Mouse (Mus musculus) adrenal gland, adult 2 months (tissue): Measurements from ENCODE around the gene Insig2. TPM values are rescaled to one million over a fixed set of nuclear protein-coding genes. Genes with fewer than 3 reads are reported as not detected.

Experiments used
- DNase-seq: peaks from one replicate; pipeline ENCODE4 v3.0.0; 2021
- long read RNA-seq: library from polyadenylated mRNA; stranded (forward); transcript quantifications from one replicate; pipeline ENCODE4 v2.0.0, GENCODE M21; 2021
- polyA plus RNA-seq: library from polyadenylated mRNA; depleted of rRNA; stranded (reverse); fragments of >200 nt; gene quantifications from 2 replicates; pipeline ENCODE4 v1.2.3, GENCODE M21; 2012; rRNA removed
- total RNA-seq, 2 experiments: library from RNA; stranded (reverse); gene quantifications; 2 replicates each; pipeline ENCODE4 v1.2.3; 2021

Gene Insig2
- 10 to 100 TPM; 41.5 to 59.7 TPM for total RNA-seq
- polyA plus RNA-seq, result 6.9 and 7.2 TPM in 2 replicates
- long read RNA-seq, transcript Insig2-201 (6 exons, 2,697 nt), result major isoform, 60 of 75 reads
- long read RNA-seq, partial matches to known transcripts, result 1 of 75 reads
- long read RNA-seq, other reads (novel, unspliced or antisense), result 11 of 75 reads

GRCm38 (mm10) chr1:121332485-121332884 lies at the start of gene Insig2:
TSS of gene Insig2 (minus strand) at chr1:121332589.
- no peak for DNase-seq

DNA sequence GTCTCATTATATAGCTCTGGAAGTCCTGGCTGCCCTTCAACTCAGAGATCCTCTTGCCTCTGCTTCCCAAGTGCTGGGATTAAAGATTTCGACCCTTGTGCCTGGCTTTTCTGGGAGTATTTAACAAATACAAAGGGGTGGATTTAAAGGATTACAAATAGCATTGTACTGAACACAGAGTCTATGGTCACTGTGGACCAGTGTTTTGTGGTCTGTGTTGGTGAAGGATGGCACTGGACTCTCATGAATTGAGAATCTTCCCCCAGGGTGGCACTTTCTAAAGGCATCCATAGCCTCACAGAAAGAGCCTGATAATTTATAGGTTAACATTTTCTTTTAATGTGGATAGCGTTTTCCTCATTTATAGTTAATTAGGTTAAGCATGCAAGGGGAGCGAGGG lies 49.2 kb upstream of the Insig2 start:
- no peak for DNase-seq

- no peak for DNase-seq
These were observed 47.6 kb upstream of the Insig2 start for GRCm38 (mm10) chr1:121380033-121380432.

DNA sequence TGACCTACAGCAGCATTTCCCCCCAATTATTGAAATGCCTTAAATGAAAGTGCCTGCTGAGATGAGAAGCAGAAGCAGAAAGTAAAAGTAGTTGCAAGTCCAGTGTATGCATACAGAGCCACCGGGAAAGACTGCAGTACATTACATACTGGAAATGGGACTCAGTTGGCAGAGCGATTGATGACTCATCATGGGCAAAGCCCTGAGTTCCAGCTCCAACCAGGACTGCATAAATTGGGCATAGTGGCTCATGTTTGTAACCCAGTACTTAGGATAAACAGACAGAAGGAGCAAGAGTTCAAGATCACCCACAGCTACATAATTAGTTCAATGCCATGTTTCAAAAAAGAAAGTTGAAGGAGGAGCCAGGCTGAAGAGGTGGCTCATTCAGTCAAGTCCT lies 45.5 kb upstream of the Insig2 start:
- DNase-seq, result peak; percentile 22

- DNase-seq, result no peak
These were observed 45.0 kb upstream of the Insig2 start for GRCm38 (mm10) chr1:121377410-121377809.

DNA sequence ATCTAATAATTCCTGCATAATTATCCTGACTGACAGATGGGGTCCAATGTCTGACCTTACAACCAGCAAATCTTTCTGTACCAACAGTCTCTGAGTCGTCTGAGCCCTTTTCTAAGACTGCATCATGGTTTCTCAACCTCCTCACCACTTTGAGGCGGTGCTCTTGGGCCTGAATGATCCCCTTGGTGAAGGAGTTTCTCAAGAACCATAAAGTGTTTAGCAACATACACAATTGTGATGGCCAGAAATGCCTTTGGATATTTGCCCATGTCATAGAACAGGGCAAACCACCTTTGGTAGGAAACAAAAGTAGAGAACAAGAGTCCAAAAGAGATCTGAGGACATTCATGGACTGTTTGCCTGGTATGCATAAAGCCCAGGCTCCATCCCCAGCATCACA lies 41.2 kb upstream of the Insig2 start:
- no peak for DNase-seq

- no peak for DNase-seq
These were observed 40.3 kb upstream of the Insig2 start for GRCm38 (mm10) chr1:121372656-121373055.

GRCm38 (mm10) chr1:121371449-121371848 lies 39.1 kb upstream of the Insig2 start:
- no peak for DNase-seq

GRCm38 (mm10) chr1:121367257-121367656 lies 34.9 kb upstream of the Insig2 start:
- DNase-seq, result no peak

DNA sequence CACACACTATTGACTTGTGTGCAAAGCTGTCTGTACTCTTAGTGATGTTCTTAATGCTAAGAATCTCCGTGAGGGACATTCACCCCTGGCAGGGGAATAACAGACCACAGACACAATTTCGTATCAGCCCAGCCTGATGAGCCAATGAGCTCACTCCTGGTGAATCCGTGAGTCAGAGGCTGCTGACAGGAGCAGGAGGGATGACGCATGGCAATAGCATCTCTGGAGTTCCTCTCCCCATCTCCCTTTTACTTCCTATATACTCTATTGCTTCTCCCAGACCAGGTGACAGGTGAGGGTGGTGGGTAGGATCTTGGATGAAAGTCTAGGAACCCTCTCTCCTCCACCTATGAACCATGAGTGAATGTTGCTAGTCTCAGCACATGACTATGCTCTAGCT lies 28.2 kb upstream of the Insig2 start:
- peak; percentile 53 for DNase-seq

- DNase-seq, result no peak
These were observed 27.3 kb upstream of the Insig2 start for GRCm38 (mm10) chr1:121359680-121360079.

DNA sequence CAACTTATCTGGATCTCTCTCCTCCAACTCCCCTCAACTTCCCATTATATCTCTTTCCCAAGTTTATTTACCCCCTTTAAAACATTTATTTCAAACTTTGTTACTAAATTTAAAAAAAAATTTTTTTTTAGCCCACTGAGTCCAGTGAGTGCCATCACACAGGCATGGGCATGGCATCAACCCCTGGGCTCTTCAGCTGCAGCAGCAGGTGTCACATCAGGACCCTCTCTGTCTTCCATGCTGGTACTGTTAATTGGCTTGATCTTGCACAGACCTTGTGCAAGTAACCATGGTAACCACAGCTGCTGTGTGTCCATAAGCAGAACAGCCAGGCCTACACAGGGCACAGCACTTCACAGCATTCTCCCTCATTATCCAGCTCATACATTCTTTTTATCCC lies 21.4 kb upstream of the Insig2 start:
- DNase-seq, result no peak

- DNase-seq, result no peak
These were observed 18.6 kb upstream of the Insig2 start for GRCm38 (mm10) chr1:121351037-121351436.

GRCm38 (mm10) chr1:121350616-121351015 lies 18.2 kb upstream of the Insig2 start:
- no peak for DNase-seq

DNA sequence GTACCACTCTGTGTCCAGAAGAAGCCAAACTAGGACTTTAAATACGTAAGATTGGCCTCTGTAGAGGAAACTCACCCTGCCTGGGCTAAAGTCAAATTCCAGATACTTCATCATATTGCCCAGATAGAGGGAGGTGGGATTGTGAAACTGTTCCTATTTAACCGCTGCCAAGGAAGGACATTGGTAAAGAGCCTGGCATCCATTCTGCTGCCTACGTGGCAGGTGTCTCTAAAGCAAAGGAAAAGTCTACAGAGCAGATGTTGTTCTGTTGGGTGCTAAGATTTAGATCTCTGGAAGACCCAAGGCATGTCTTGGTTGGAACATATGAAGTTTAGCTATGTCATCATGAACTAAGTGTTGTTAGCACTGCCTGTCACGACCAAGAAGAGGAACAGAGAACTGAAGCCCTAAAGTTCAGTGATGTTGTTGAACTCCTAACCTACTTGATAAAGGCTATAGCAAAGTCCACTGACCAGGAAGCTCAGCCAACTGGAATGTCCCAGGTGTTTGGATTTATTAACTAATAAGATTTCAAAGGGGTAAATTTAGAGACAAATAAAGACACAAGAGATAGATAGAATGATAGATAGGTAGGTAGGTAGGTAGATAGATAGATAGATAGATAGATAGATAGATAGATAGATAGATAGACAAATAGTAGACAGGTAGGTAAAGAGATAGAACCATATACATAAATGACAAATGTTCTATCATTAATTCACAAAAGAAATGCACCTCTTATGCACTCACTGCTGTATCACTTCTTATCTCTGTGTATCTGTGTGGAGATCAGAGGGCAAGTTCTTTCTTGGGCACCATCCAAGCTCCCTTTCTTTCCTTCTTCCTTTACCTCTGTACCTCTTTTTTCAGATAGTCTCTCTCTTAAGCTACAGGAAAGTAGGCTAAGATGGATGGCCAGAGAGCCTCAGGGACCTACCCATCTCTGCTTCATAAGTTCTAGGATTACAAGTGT lies 16.8 kb upstream of the Insig2 start:
- no peak for DNase-seq

DNA sequence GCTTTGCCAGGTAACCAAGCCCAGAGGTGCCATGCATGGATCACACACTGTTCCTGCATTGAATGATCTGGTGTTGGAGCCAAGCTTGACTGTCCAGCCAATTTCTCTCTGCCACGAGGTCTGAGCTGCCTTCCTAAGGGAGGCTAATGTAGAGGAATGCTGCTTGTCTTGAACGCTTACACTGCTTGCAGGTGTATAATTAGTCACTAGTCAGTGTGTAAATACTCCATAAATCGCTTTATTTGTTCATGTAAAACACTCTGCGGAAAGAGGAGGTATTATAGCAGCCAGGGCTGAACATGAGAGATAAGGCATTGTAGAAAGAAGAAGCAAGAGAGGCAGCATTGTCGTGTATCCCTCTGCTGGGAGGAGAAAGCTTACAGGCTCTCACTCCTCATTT lies 11.6 kb upstream of the Insig2 start:
- DNase-seq, result no peak

DNA sequence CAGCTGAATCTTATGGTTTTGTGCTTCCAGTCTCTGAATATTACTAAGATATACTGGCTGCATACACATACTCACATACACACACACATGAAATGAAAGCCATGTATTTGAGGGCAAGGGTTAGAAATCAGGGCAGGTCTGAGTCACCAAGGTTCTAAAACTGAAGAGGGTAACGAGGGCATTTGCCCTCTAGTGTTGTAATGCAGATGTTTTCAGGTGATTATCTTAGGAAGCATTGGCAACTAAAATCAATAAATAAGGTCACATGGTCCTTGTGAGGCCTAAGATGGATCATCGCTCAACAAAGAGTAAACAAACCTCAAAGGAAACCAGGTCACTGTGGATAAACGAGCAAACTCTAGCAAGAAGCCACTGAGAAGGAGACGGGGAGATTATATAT lies 3.4 kb upstream of the Insig2 start:
- no peak for DNase-seq

DNA sequence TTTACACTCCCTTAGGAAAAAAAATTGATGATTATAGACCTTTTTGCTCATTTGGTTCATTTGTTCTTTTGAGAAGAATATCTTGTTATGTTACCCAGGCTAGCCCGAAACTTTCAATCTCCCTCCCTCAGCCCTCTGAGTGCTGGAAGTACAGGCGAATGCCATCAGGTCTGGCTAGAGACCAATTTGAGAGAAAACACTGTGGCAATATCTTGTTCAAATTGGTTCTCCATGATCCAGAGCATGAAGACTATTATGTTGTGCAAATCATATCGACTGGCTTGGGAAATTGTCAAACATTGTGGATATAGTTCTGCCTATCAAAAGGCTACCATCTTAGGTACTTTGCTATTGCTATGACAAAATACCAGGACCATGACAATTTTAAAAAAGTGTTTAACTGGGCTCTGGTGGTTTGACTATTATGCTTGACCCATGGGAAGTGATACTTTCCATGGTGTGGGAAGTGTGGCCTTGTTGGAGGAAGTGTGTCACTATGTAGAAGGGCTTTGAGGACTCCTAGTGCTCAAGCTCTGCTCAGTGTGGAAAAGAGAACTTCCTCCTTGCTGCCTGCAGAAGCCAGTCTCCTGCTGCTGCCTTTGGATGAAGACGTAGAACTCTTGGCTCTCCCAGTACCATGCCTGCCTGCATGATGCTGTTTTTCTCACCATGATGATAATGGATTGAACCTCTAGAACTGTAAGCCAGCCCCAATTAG lies 1.8 kb upstream of the Insig2 start:
- no peak for DNase-seq

DNA sequence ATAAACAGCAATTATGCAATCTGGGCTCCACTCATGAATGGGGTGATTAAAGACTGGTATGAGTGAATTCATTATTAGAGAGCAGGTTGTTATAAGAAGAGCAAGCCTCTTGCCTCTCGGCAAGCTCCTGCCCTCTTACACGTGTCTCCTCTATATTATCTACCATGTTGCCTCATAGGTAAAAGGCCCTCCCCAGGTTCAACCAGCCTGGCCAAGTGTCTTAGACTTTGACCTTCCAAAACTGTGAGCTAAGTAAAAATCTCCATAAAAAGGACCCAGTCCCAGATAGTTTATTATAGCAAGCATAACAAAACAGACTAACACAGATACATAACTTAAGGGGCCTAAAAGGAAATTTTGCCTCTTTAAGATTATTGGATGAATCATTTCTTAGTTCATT lies 1.8 kb downstream of the Insig2 start:
- no peak for DNase-seq

GRCm38 (mm10) chr1:121329391-121329790 lies 3.0 kb downstream of the Insig2 start:
- peak; percentile 44 for DNase-seq

- DNase-seq, result no peak
These were observed 4.2 kb downstream of the Insig2 start for GRCm38 (mm10) chr1:121328193-121328555.

DNA sequence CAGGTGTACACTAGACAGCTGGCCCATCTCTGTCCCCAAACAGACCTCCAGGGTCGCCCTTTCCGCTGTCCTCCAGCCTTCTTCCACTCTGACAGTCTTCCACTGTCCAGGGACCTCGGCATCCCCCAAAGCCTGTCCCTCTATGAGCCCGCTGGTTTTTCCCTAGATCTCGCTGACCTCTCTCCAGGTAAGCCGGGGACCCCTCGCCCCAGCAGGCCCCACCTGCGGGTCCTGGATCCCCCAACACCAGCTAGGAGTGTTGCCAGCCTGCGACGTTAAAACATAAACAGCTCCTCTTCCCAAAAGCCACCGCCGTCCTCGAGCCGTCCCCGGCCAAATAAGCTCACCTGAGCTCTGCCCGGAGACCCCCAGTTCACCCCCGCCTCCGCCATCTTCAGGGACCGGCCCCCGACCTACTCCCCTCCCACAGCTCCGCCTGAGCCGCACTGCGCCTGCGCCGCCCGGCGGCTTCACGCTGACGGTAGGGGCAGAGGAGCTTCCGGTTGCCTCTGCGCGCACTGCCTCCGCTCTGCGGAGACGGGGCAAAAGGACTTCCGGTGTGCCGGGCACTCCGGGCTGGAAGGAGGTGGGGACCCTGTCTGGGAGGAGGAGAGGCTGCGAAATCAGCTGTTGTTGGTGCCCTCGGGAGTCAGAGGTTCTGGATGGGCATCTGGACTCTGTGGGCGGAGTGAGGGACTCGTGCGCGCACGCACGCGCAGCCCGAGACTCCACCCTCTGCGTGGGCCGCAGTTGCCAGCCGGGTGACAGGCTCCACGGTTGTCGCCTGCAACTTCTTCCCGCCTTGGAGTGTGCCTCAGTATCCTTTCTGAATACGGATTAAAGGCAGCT lies 4.8 kb downstream of the Insig2 start:
- peak; percentile 97 for DNase-seq
